ENCODE assay signal across 17 mouse cellular contexts in genomic region chr3:46701649-46702048, GRCm38 (mm10).
DNase-seq lines count a peak whose midpoint lies in the region; ATAC-seq and TF ChIP-seq lines count a peak whose summit lies in the region.
"Had no signal": no experiment of that assay in that cellular context is flagged by ENCODE, and none has a peak within 500 bp of the region (broad histone marks: within the 10 kb centered on the region; RNA-seq: fewer than 3 reads in every experiment).

No protein-coding gene starts in this region.

- no peaks in the 10 kb centered on the region for H3K27me3 ChIP-seq in heart, embryonic 15.5 days
- H3K27me3 ChIP-seq in heart, postnatal 0 days (ENCODE audit: control insufficient read depth, insufficient read depth, low read length): no peaks in the 10 kb centered on the region
- H3K27me3 ChIP-seq in neural tube, embryonic 15.5 days (replicated peaks): no peaks in the 10 kb centered on the region
- H3K27me3 ChIP-seq: CH12.LX had no signal

- peak; percentile 5 to 9 for DNase-seq in cerebellum, postnatal 10 days
- DNase-seq in cerebellum, postnatal 4 days (ENCODE audit: low spot score in 2 of 2): no peak
- no peak for DNase-seq in heart, adult 11 months
- DNase-seq in 416B (ENCODE audit: low read depth): peak; percentile 22
- DNase-seq in heart, postnatal 0 days (ENCODE audit: low spot score): peak; percentile 38
- DNase-seq: cerebellum, adult 9-10 months; forebrain, postnatal 0 days; kidney, adult 11 months; layer of hippocampus, postnatal 36 days; liver; lung, adult 18-20 months had no signal

- H3K9me3 ChIP-seq in heart, embryonic 15.5 days (replicated peaks): no peaks in the 10 kb centered on the region
- no peaks in the 10 kb centered on the region for H3K9me3 ChIP-seq in heart, postnatal 0 days (replicated peaks; ENCODE audit: control insufficient read depth, low read length)
- no peaks in the 10 kb centered on the region for H3K9me3 ChIP-seq in neural tube, embryonic 15.5 days (replicated peaks)
- H3K9me3 ChIP-seq: forebrain, embryonic 10.5 days had no signal

- H3K9ac ChIP-seq in heart, embryonic 15.5 days: no peak overlapping the region
- H3K9ac ChIP-seq in heart, postnatal 0 days (replicated peaks; ENCODE audit: low read depth, low read length): no peak overlapping the region
- H3K9ac ChIP-seq in neural tube, embryonic 15.5 days (replicated peaks): no peak overlapping the region
- H3K9ac ChIP-seq: forebrain, postnatal 0 days had no signal

- H3K4me3 ChIP-seq in heart, embryonic 15.5 days: no peak overlapping the region
- H3K4me3 ChIP-seq in heart, postnatal 0 days (ENCODE audit: low read depth, low read length): no peak overlapping the region
- H3K4me3 ChIP-seq in neural tube, embryonic 15.5 days (replicated peaks): no peak overlapping the region
- H3K4me3 ChIP-seq: forebrain, embryonic 10.5 days; layer of hippocampus, adult 2 months had no signal

- no peak for TF ChIP-seq EP300 in heart, postnatal 0 days (IDR thresholded peaks at IDR 0.05; ENCODE audit: low read depth)

- H3K4me1 ChIP-seq in heart, embryonic 15.5 days (replicated peaks): 0 out of 2 replicates have a peak, but pooled peaks cover 5% of the 10 kb centered on the region
- H3K4me1 ChIP-seq in heart, postnatal 0 days (ENCODE audit: control insufficient read depth, insufficient read depth): no peaks in the 10 kb centered on the region
- no peaks in the 10 kb centered on the region for H3K4me1 ChIP-seq in neural tube, embryonic 15.5 days
- H3K4me1 ChIP-seq: forebrain, embryonic 10.5 days had no signal

- no peak for TF ChIP-seq CTCF in heart, postnatal 0 days (IDR thresholded peaks at IDR 0.05; ENCODE audit: low read depth)

- no peaks in the 10 kb centered on the region for H3K36me3 ChIP-seq in heart, embryonic 15.5 days
- no peaks in the 10 kb centered on the region for H3K36me3 ChIP-seq in heart, postnatal 0 days (replicated peaks; ENCODE audit: control insufficient read depth, insufficient read depth, low read length)
- no peaks in the 10 kb centered on the region for H3K36me3 ChIP-seq in neural tube, embryonic 15.5 days
- H3K36me3 ChIP-seq: forebrain, embryonic 10.5 days had no signal

- ATAC-seq in heart, embryonic 15.5 days (replicated peaks; ENCODE audit: insufficient number of reproducible peaks, insufficient read depth, low FRiP score, low read depth): peak; percentile 75
- ATAC-seq in heart, postnatal 0 days (ENCODE audit: insufficient read depth, low read depth): 0 out of 2 replicates have a peak, but pooled peaks have one; percentile 47
- ATAC-seq in neural tube, embryonic 15.5 days (ENCODE audit: low FRiP score): no peak
- ATAC-seq: forebrain, postnatal 0 days had no signal

- no peak overlapping the region for H3K4me2 ChIP-seq in heart, embryonic 15.5 days
- H3K4me2 ChIP-seq in heart, postnatal 0 days (ENCODE audit: low read depth, low read length): no peak overlapping the region
- H3K4me2 ChIP-seq in neural tube, embryonic 15.5 days: no peak overlapping the region

- WGBS in heart, embryonic 15.5 days: 21% methylated on average over 1 of the region's 1 CpGs
- 6% methylated on average over 1 of the region's 1 CpGs for whole genome bisulfite sequencing in heart, postnatal 0 days
- 40% methylated on average over 1 of the region's 1 CpGs for WGBS in neural tube, embryonic 15.5 days

- no peak overlapping the region; the same call in 1 of the 2 replicates for H3K27ac ChIP-seq in heart, embryonic 15.5 days
- no peak overlapping the region for H3K27ac ChIP-seq in heart, postnatal 0 days (ENCODE audit: low read depth)
- no peak overlapping the region for H3K27ac ChIP-seq in neural tube, embryonic 15.5 days (replicated peaks)
- H3K27ac ChIP-seq: forebrain, embryonic 10.5 days; kidney, postnatal 0 days; layer of hippocampus, adult 2 months had no signal

Comparison
In these comparisons a context has a peak if more than half of its experiments do, and no peak if none do; other contexts are left out.
1. DNase-seq: peak in cerebellum, postnatal 10 days (2 of 2), 416B (single experiment) and heart, postnatal 0 days (single experiment); none in cerebellum, postnatal 4 days (0 of 2) and heart, adult 11 months (single experiment).